Mouse (Mus musculus) hindbrain, embryonic 14.5 days (tissue): ENCODE measurements at regions not wholly inside any gene's neighbourhood (a gene's known extent, or its start where the extent isn't known, plus 50 kb on each side); places are given as distances from the start of the nearest gene placed in this dataset.
A peak's percentile ranks its signal among the peaks of the same experiment; 100 is the strongest.
"Not testable (repeated sequence)": the region's sequence is repeated elsewhere in the genome, so short reads cannot be mapped to it uniquely, and the experiment has no call there.

Experiments used
- ATAC-seq: fragments of 200-750 bp; cut with Nextera tagmentation; 2 replicates; pipeline ENCODE4 v1.8.0; 2017; ENCODE audit warnings: moderate number of reproducible peaks, mild to moderate bottlenecking, moderate TSS enrichment, moderate library complexity; ENCODE audit not compliant: low FRiP score
- DNase-seq: peaks from one replicate; pipeline ENCODE4 v3.0.0-alpha.2; 2015; ENCODE audit warnings: low spot score
- H3K27ac ChIP-seq: fragments of 300-500 bp; sonication (generic); 2 replicates; pipeline ENCODE4 v1.5.1; 2014; ENCODE audit warnings: mild to moderate bottlenecking, moderate library complexity
- H3K27me3 ChIP-seq: fragments of 300-500 bp; sonication (generic); 2 replicates; pipeline ENCODE4 v1.6.1; 2014; ENCODE audit warnings: mild to moderate bottlenecking, low read length, mixed read lengths; ENCODE audit not compliant: control insufficient read depth, insufficient read depth
- H3K36me3 ChIP-seq: fragments of 300-500 bp; sonication (generic); replicated peaks from 2 replicates; pipeline ENCODE4 v1.6.1; 2014; ENCODE audit not compliant: control insufficient read depth, insufficient read depth
- H3K4me1 ChIP-seq: fragments of 300-500 bp; sonication (generic); replicated peaks from 2 replicates; pipeline ENCODE4 v1.6.1; 2014; ENCODE audit warnings: antibody characterized with exemption, low read length, mixed read lengths; ENCODE audit not compliant: control insufficient read depth, insufficient read depth
- H3K4me2 ChIP-seq: fragments of 300-500 bp; sonication (generic); replicated peaks from 2 replicates; pipeline ENCODE4 v1.6.1; 2014; ENCODE audit warnings: mild to moderate bottlenecking, moderate library complexity
- H3K4me3 ChIP-seq: fragments of 300-500 bp; sonication (generic); replicated peaks from 2 replicates; pipeline ENCODE4 v1.5.1; 2014; ENCODE audit warnings: mild to moderate bottlenecking, low read length
- H3K9ac ChIP-seq: fragments of 300-500 bp; sonication (generic); 2 replicates; pipeline ENCODE4 v1.6.1; 2014
- H3K9me3 ChIP-seq: fragments of 300-500 bp; sonication (generic); 2 replicates; pipeline ENCODE4 v1.6.1; 2016; ENCODE audit warnings: low read length; ENCODE audit not compliant: control insufficient read depth
- WGBS: fragments of 180-500 bp; shearing (Covaris S2); extraction: QIAGEN DNeasy Blood & Tissue Kit; methylation state at CpG from one replicate; pipeline ENCODE4 v1.1.7; 2014; 5-methylcytosine and 5-hydroxymethylcytosine counted together

DNA sequence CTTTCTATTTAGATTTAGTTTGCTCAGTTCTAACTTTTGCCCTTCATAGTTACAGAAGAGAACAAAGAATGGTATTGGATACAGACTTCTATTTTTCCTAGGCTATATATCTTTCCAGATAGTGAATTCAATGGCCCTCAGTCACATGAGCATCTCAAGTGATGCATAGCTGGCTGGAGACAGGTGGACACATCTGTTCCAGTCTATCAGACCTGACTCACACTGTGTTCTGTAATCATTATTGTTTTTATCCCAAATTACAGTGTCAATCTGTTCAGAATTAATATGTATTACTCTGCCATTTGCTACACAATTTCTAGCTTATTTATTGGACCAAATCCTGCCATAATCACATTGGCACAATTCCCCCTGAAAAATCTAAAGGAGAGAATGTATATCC is 298.0 kb upstream of the Foxg1 start:
- H3K27me3 ChIP-seq, result no peaks in the 10 kb centered on the region
- no peak overlapping the region for H3K9ac ChIP-seq
- H3K36me3 ChIP-seq, result no peaks in the 10 kb centered on the region
- H3K27ac ChIP-seq, result no peak overlapping the region
- no peak overlapping the region for H3K4me2 ChIP-seq
- H3K4me3 ChIP-seq, result no peak overlapping the region
- DNase-seq (no peak), ATAC-seq (peak; percentile 57; the same call in 1 of the 2 replicates)
- no peaks in the 10 kb centered on the region for H3K4me1 ChIP-seq
- H3K9me3 ChIP-seq, result no peaks in the 10 kb centered on the region

GRCm38 (mm10) chr12:49086076-49086475 is 296.4 kb upstream of the Foxg1 start:
- H3K27me3 ChIP-seq, result no peaks in the 10 kb centered on the region
- H3K9me3 ChIP-seq, result no peaks in the 10 kb centered on the region
- no peak overlapping the region for H3K4me3 ChIP-seq
- H3K4me1 ChIP-seq, result no peaks in the 10 kb centered on the region
- 74% methylated on average over 2 of the region's 2 CpGs for WGBS
- H3K4me2 ChIP-seq, result no peak overlapping the region
- no peak overlapping the region for H3K27ac ChIP-seq
- no peak overlapping the region for H3K9ac ChIP-seq
- ATAC-seq (no peak; the same call in 1 of the 2 replicates), DNase-seq (no peak)
- H3K36me3 ChIP-seq, result no peaks in the 10 kb centered on the region

DNA sequence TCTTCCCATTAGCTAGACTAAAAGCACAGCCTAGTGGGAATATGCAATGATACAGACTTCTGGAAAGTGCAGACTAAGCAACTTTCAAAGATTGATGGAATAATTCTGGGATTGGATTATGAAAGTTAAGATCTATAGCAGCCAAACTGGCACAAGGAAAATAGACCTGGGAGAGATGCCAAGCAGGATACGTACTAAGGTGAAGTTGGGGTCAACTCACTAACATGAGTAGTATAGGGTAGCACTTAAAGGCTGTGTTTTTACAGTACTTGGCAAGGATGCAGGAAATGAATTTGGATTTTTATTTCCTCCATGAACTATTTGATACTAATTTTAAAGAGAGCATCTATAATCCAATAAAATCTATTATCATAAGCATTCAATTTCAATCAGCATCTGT is 292.3 kb upstream of the Foxg1 start:
- no peaks in the 10 kb centered on the region for H3K9me3 ChIP-seq
- no peaks in the 10 kb centered on the region for H3K36me3 ChIP-seq
- H3K27me3 ChIP-seq, result no peaks in the 10 kb centered on the region
- no peak for ATAC-seq
- H3K4me1 ChIP-seq, result no peaks in the 10 kb centered on the region
- no peak overlapping the region for H3K27ac ChIP-seq
- 76% methylated on average over 1 of the region's 1 CpGs for WGBS
- no peak for DNase-seq
- H3K4me2 ChIP-seq, result no peak overlapping the region
- H3K9ac ChIP-seq, result no peak overlapping the region
- H3K4me3 ChIP-seq, result no peak overlapping the region

GRCm38 (mm10) chr12:49105931-49106330 is 276.5 kb upstream of the Foxg1 start:
- Histone ChIP-seq H3K9ac (peak overlapping the region; percentile 50), H3K27ac (peak overlapping the region; percentile 91), H3K4me3 (no peak overlapping the region), H3K4me1 (peaks cover 10% of the 10 kb centered on the region), H3K36me3 (no peaks in the 10 kb centered on the region), H3K27me3 (no peaks in the 10 kb centered on the region), H3K4me2 (0 out of 2 replicates have a peak overlapping the region, but pooled peaks have one; percentile 7), H3K9me3 (no peaks in the 10 kb centered on the region)
- ATAC-seq, result no peak
- peak; percentile 60 for DNase-seq
- WGBS, result 48% methylated on average over 4 of the region's 4 CpGs

GRCm38 (mm10) chr12:49106399-49107382 is 275.8 kb upstream of the Foxg1 start:
- H3K36me3 ChIP-seq, result no peaks in the 10 kb centered on the region
- 51% methylated on average over 7 of the region's 7 CpGs for WGBS
- no peak overlapping the region for H3K4me3 ChIP-seq
- 0 out of 2 replicates have a peak overlapping the region, but pooled peaks have one; percentile 24 for H3K9ac ChIP-seq
- no peaks in the 10 kb centered on the region for H3K9me3 ChIP-seq
- H3K27ac ChIP-seq, result peak overlapping the region; percentile 91
- H3K4me2 ChIP-seq, result no peak overlapping the region
- peaks cover 10% of the 10 kb centered on the region for H3K4me1 ChIP-seq
- DNase-seq (peak; percentile 87), ATAC-seq (peak; percentile 62; the same call in 1 of the 2 replicates)
- no peaks in the 10 kb centered on the region for H3K27me3 ChIP-seq

DNA sequence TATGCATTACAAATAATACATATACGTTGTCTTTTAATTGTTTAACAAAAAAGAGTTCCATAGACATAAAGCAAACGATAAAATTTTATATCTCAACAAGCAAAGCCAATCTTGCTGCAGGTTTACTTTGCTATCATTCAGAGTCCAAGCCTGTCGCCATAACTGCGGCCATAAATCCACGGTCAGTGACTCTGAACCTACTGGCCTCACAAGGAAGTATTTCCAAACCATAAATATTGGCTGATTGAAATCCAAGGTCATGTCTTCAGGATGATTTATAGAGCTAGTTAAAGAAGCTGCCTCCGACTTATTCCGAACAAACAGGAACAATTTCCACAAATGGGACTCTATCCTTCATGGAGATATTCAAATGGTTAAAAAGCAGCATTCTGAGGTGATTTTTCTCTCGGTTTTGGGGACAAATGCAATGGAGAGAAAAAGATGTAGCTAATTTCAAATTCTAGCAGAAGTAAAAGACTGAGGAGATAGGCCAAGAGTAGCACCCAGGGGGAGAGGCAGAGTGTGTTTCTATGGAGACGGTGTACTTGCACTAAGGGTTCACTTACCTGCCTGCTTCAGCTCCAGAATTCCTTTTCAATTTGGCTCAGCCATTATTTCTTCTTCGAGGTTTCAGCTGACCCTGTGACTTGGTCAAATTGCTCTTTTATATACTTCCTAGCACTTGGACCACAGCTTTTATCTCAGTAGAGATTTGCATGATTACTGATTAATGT is 274.9 kb upstream of the Foxg1 start:
- Histone ChIP-seq H3K4me2 (no peak overlapping the region), H3K9me3 (no peaks in the 10 kb centered on the region), H3K4me3 (no peak overlapping the region), H3K27me3 (no peaks in the 10 kb centered on the region), H3K27ac (0 out of 2 replicates have a peak overlapping the region, but pooled peaks have one; percentile 75), H3K36me3 (no peaks in the 10 kb centered on the region), H3K9ac (no peak overlapping the region), H3K4me1 (peaks cover 10% of the 10 kb centered on the region)
- ATAC-seq (no peak), DNase-seq (no peak)
- 69% methylated on average over 10 of the region's 10 CpGs for WGBS

DNA sequence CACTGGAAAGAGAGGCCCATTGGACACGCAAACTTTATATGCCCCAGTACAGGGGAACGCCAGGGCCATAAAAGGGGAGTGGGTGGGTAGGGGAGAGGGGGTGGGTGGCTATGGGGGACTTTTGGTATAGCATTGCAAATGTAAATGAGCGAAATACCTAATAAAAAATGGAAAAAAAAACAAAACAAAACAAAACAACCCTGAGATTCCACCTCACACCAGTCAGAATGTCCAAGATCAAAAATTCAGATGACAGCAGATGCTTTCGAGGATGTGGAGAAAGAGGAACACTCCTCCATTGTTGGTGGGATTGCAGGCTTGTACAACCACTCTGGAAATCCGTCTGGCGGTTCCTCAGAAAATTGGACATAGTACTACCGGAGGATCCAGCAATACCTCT is 251.4 kb upstream of the Foxg1 start:
- not testable (repeated sequence) for H3K4me3 ChIP-seq, H3K27ac ChIP-seq, H3K36me3 ChIP-seq, H3K9ac ChIP-seq, H3K9me3 ChIP-seq, DNase-seq, H3K4me1 ChIP-seq, H3K27me3 ChIP-seq, H3K4me2 ChIP-seq, ATAC-seq
- WGBS, result 85% methylated on average over 4 of the region's 7 CpGs

DNA sequence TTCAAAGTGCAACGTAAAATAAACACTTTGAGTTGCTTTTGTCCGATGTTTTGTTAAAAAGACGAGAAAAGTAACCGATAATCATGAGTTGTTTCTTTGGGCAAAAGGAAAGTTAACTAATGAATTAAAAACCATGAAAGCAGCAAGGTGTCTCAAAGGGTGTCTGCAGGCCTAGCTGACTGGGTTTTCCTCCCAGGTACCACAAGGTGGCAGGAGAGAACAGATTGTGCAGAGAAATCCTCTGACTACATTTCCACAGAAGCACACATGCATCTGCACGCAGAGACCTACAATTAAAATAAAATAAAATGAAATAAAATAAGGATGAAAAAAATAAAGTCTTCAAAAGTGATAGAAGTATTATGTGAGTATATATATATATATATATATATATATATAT is 212.4 kb upstream of the Foxg1 start:
- no peaks in the 10 kb centered on the region for H3K4me1 ChIP-seq
- no peak overlapping the region for H3K27ac ChIP-seq
- DNase-seq (peak; percentile 56), ATAC-seq (peak; percentile 53; the same call in 1 of the 2 replicates)
- no peaks in the 10 kb centered on the region for H3K36me3 ChIP-seq
- H3K27me3 ChIP-seq, result no peaks in the 10 kb centered on the region
- no peak overlapping the region for H3K9ac ChIP-seq
- H3K4me3 ChIP-seq, result no peak overlapping the region
- WGBS, result 53% methylated on average over 5 of the region's 5 CpGs
- H3K9me3 ChIP-seq, result no peaks in the 10 kb centered on the region
- H3K4me2 ChIP-seq, result no peak overlapping the region

DNA sequence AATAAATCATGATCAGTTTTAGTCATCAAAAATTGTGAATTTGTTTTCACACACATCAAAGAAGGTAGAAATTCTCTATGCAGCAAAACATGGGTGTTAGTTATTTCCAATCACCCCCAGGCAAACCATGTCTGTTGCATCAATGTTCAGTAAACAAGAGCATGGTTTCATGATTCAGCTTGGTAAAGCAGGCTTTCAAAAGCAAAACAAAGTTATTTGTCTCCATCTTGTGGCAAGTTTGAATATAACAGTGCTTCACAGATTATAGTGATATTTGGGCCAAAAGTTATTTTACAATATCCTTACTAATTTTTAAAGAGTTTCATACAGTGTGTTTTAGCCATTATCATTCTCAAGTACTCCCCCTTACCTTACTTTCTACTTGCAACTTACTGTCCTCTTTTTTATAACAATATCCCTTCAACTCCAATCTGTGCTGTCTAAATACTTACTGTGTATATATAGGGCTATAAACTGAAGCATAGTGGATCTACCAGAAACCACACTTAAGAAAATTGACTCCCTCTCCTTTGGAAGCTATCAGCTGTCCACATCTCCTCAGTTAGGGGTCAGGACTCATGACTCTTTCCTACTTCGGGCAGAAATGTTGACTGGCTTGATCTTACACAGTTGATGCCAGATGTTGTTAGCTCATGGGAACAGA is 211.3 kb upstream of the Foxg1 start:
- H3K4me1 ChIP-seq, result no peaks in the 10 kb centered on the region
- H3K27ac ChIP-seq, result no peak overlapping the region
- WGBS, result 75% methylated on average over 1 of the region's 1 CpGs
- H3K4me3 ChIP-seq, result no peak overlapping the region
- no peak overlapping the region for H3K4me2 ChIP-seq
- H3K36me3 ChIP-seq, result no peaks in the 10 kb centered on the region
- H3K27me3 ChIP-seq, result no peaks in the 10 kb centered on the region
- peak; percentile 80 for DNase-seq
- H3K9ac ChIP-seq, result no peak overlapping the region
- H3K9me3 ChIP-seq, result no peaks in the 10 kb centered on the region
- ATAC-seq, result peak; percentile 70; the same call in 1 of the 2 replicates
